Mouse (Mus musculus): ENCODE measurements around the gene Fam181a.

Gene Fam181a

GRCm38 (mm10) chr12:103358951-103359801, 48.4 kb downstream of the Fam181a start:
- no peak for DNase-seq

DNA sequence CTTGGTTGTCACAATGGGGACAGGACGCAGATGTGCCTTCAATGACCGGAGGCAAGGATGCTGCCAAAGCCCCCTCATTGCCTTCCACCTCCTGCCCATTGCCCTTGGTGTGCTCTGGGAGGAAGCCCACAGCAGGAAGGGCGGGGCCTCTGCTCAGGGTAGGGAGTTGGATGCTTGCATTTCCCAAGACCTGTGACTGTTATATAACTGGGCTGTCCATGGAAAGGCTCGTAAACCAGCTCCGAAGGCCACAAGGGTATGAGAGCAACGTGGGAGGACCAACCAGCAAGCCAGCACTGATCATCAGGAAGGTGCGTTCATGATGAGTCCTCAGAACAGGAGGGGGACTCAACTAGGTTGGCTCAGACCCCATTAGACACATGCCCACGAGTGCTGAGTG, 50.0 kb downstream of the Fam181a start:
- DNase-seq: no peak

DNA sequence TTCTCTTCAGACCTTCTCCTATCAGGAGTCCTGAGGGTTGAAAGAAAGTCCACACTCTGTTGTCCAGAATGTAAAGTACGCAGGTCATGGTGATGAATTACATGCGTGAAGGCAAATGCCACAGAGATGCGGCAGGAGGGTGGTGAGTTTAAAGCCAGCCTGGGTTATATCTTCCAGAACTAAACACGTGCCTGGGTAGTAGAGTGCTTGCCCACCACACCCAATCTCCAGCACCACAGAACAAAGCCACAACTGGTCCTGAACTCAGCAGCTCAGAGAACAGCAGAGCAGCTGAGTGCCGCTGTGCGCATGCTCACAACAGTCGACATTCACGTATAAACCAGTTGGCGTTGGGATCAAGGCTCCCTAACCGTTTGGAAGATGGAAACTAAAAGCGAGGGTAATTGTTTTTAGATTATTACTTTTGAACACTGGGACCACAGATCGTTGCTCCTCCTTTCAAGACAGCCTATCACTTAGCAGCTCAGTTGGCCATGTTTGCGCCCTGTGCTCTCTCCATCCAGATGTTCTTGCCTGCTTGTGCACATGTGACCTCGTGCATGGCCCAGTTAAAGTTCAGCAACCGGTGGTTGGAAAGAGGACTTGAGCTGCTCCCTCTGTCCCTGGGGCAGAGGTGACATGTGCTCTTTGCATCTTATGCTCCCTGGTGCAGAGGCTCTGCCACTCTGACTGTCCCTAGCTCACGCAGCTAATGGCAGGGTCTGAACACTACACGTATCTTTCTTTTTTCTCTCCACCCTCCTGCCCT, 50.9 kb downstream of the Fam181a start:
- DNase-seq: no peak

DNA sequence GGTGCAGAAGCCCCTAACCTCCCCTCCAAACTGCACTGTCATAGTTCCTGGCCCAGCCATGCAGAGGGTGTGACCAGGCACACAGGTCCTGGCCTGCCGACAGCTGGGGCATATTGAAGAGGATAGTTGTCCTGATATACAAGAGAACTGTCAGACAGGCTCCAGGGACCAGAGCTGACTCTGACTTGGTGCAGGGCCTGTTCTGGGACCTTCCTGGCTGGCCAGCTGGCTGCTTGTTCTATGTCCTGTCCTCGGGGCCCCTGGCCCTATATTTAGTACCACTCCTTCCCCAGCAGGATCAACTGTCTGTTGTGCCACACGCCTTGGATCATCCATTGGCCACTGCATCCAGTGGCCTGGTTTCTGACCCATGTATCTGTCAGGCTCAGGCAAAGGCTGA, 51.6 kb downstream of the Fam181a start:
- DNase-seq: no peak

Measured in kidney, postnatal 14 days (tissue).